Mouse (Mus musculus) ES-E14 (cell line): ENCODE data around the gene Ube2g2.

Source experiments
- HCFC1 ChIP-seq: IDR thresholded peaks from 2 replicates; pipeline ENCODE4 v1.6.1; 2012; ENCODE audit warnings: low read length, inconsistent platforms, borderline replicate concordance; ENCODE audit not compliant: insufficient read depth
- MAFK ChIP-seq: IDR thresholded peaks from 2 replicates; pipeline ENCODE4 v1.6.1; 2014; ENCODE audit warnings: mild to moderate bottlenecking, low read depth, low read length, inconsistent platforms; ENCODE audit not compliant: insufficient read depth
- ZC3H11A ChIP-seq: IDR thresholded peaks from 2 replicates; pipeline ENCODE4 v1.6.1; 2012; ENCODE audit warnings: low read depth, mild to moderate bottlenecking, inconsistent platforms, low read length, borderline replicate concordance

GRCm38 (mm10) chr10:77613409-77613808 is 8.7 kb upstream of the Ube2g2 start:
- no peak for TF ChIP-seq MAFK
- TF ChIP-seq ZC3H11A, result no peak
- no peak for TF ChIP-seq HCFC1
